Mouse (Mus musculus) adrenal gland, postnatal 14 days (tissue): ENCODE measurements at regions not wholly inside any gene's neighbourhood (a gene's known extent, or its start where the extent isn't known, plus 50 kb on each side); places are given as distances from the start of the nearest gene placed in this dataset.

ENCODE experiments used
- DNase-seq: peaks from one replicate; pipeline ENCODE4 v3.0.0; 2021; ENCODE audit warnings: mixed read lengths

DNA sequence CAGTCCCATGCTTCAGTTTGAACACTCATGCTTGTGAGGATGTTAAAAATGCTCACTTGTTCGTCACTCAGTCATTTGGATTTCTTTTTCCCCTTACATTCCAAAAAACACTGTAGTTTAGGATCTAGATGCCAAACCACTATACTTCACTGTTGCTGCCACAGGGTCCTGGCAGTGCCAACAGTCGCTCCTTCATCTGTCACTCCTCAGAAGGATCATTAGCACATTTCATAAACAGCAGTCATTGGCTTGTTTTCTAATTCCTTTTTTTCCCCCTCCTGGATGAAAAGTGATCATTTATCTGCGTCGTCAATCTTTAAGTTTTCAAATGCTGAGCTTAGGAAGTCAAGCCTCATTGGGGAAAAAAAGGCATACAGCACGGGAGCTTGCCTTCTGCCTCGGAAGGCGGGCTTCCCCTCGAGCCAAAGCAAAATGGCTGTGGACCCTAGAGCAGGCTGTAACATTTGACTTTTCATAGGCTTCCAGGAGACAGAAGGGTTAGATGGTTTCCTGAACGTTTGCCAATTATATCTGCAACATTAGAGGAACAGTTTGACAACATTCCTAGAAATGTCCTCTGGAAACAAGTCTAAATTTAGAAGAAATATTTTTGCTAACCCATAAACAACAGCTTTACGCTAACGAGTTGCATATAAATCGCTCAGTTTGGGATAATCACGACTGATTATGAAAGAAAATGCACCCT is 95.6 kb upstream of the Fat1 start:
- DNase-seq, result no peak

DNA sequence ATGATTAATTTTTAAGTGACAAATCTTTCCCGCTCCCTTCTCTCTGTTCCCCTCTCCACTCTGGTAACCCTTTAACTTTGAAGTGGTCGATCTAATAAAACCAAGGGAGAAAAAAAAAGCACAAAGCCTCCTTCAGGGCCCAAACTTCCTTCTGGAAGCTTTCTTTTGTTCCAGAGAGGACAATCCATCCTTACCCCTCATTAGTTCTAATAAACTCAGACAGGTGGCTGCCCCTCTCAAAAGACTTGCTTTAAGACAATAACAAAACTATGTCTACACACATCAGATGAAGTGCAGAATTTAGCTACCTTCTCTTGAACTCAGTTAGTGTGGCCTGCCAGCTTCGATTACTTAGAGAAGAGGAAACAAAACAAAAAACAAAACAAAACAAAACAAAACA is 94.6 kb upstream of the Fat1 start:
- DNase-seq, result no peak

DNA sequence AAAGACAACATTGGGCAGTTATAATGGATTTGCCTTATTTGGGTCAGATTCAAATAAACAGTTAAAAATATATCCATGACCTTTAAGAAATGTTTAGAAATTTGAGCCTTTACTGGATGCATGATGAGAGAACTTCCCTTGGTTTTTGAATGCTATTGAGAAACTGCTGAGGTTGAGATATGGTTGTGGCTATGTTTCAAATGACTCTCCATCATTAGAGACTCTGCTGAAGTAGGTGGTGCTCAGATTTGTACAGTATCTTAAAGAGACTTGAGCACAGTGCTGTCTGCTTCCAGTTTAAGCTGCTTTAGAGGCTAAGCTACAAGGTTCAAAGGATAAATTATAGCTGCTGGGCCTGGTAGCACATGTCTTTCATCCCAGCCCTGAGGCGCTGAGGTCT is 90.9 kb upstream of the Fat1 start:
- no peak for DNase-seq

DNA sequence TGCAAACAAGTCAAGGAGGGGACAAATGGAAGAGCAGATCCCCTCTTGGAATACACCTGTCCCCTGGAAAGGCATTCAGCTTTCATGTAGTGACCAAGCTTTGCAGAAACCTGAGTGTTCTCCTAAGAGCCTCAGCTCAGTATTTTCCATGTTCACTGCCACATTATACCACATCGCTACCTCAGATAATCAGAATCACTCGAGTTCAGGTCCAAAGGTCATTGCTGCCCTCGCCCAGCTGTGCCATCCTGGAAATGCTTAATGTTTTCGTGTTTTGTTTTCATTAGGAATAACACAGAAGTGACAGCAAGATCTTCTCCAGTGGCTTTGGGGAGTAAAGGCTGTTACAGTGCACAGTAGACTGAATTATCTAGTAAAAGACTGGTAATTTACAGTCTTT is 83.0 kb upstream of the Fat1 start:
- DNase-seq, result no peak

DNA sequence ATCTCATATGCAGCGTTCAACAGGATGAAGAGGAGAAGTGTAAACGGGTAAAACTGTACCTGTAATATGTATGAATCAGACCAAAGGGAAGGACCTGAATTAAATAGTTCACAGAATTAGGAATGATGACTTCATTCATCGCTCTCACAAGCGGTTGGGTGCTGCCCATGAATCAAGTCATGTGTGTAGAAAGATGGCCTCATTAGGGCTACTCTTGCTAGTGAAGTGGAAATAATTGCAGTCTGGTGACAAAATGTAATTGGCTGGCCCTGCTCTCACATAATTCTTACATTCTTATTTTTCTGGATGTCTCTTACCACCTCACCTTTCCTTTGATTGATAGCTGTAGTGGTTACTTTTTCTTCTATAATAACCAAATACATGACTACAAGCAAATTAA is 80.1 kb upstream of the Fat1 start:
- DNase-seq, result no peak

DNA sequence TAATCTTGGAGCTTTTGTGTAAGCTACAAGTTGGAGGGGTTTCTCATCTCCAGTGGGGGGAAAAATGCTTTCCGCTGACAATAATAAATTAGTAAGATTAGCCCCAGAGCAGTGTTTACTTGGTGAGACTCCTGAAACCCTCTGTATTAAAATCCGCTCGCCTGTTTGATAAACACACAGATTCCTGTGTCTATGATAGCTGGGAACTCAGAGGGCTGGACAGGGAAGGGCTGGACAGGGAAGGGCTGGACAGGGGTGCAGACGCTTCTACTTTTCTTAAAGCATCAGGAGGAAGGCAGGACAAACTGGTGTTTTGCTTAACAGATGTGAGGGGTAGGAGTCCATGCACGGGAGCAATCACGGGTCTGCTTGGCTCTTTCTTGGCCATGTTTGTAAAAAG is 68.0 kb upstream of the Fat1 start:
- no peak for DNase-seq

DNA sequence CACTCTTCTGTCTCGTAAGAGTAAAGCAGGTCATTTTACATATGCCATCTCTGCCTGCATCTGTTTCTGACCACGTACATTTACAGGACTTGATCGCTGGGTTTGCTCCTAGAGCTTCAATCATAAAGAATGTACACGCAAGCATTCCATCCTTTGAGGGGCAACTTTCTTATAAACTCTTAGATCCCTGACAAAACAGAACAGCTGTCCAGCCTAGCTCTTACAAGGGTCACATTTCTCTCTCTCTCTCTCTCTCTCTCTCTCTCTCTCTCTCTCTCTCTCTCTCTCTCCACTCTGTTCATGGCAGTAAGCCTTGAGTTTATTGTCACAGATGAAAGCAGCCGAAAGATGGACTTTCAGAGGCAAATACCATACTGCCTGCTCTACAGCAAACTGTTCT is 67.6 kb upstream of the Fat1 start:
- no peak for DNase-seq

DNA sequence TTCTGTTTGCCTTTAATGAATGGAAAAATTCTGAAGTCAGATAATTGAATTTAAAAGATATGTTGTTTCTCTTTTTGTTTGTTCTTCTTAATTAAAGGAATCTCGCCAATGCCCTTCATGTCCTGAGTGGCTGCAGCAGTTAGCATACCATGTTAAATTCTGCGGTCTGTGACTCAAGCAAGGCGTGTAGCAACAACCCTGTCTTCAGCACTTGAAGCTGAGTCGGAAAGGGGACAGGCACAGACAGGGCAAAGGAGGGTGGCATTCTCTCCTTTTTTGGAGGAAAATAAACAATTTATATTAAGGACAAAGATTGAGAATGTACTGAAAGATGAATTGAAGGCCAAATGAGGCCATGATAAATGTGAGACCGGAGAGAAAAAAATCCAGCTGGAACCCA is 58.2 kb upstream of the Fat1 start:
- DNase-seq, result no peak

DNA sequence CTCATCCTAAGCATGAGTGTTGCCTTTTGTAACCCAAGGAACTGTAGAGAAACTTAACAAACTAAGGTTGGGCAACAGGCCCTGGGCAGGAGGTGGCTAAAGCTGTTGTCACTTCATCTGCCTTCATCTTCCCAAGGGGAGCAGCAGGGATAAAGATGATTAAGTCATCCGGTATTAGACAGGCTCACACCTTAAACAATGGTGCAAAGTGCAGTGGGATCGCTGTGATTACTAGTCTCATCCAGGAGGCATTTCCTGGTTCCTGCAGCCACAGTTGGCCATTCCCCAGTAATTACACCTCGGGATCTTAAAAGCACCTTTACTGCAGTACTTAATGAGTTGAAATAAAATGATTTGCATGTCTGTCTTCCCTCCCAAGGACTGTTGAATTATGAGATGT is 57.0 kb upstream of the Fat1 start:
- DNase-seq, result no peak

DNA sequence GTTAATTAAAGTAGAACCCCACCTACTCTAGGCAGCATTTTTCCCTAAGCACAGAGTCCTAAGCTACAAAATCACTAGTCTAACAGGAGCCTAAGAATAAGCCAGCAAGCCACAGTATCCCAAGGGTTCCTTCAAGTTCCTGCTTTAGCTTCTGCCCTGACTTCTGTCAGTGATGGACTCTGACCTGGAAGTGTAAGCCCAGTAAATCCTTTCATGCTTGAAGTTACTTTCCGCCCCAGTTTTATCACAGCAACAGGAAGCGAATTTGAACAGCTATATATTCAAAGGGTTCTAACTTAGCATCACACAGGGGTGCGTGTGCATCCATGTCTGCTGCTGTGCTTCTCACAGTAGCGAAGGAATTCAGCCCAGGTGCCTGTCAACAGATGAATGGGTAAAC is 56.1 kb upstream of the Fat1 start:
- no peak for DNase-seq

DNA sequence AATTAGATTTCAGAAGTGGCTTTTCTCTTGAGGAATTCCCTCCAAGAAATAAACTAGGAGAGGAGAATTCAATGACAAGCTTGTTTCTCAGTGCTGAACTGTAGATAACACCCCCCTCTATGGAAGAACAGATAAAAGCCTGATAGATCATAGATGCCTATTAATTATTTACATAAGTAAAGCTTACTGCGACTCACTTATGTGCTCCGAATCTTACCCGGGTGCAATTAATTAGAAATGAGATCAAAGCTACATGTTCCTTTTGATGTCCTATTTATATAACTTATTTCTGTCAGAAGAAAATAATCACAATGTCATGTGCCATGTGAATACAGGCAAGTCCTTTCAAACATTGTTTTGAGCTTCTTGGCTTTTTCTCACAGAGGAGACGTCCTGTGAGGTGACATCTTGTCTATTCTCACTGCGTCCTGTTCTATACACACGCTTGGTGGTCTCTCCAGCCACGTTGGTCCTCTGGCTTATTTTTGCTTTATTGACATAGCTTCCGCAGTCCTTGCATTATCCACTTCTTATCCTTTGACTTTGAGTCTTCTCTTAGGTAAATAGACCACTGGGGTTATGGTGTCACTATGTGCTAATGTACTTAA is 50.7 kb upstream of the Fat1 start:
- DNase-seq, result no peak
